Mouse (Mus musculus): ENCODE measurements around the gene Npepl1. TPM values are rescaled to one million over a fixed set of nuclear protein-coding genes. Genes with fewer than 3 reads are reported as not detected.

Gene Npepl1
- polyA plus RNA-seq, 1 experiment from 2014 or later, result 35.0 TPM

- Histone ChIP-seq H3K36me3 (peaks cover 73% of the 10 kb centered on the region), H3K9me3 (no peaks in the 10 kb centered on the region), H3K4me1 (replicated peaks) (peaks cover 35% of the 10 kb centered on the region), H3K27ac (peak overlapping the region; percentile 9; the same call in 1 of the 2 replicates), H3K27me3 (ENCODE audit: insufficient read depth, poor library complexity, severe bottlenecking) (no peaks in the 10 kb centered on the region), H3K4me3 (no peak overlapping the region)
- DNase-seq (ENCODE audit: low spot score), result peak; percentile 29
- WGBS, result 72% methylated on average over 16 of the region's 16 CpGs
Measured at GRCm38 (mm10) chr2:174116929-174117328, 6.8 kb downstream of the Npepl1 start.

DNA sequence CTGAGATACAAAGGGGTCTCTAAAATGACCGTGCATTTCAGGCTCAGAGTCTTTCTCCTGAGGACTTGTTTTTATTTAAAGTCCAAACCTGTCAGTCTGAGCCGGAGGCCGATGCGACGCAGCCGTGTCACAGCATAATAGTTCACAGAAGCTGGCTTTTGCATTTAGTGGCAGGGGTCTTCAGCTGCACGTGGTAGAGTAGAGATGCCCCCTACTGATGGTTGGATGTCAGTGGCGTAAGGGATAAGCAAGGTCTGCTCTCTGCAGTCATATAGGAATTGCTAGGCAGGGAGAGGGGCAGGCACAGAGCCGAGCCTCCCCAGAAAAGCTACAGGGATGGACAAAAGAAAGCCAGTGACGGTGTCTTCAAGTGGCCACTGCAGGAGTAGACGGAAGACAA lies 8.0 kb downstream of the Npepl1 start:
- DNase-seq (ENCODE audit: low spot score), result peak; percentile 36
- no peak overlapping the region for H3K4me3 ChIP-seq
- no peaks in the 10 kb centered on the region for H3K27me3 ChIP-seq (ENCODE audit: insufficient read depth, poor library complexity, severe bottlenecking)
- H3K4me1 ChIP-seq (replicated peaks), result peaks cover 26% of the 10 kb centered on the region
- peaks cover 83% of the 10 kb centered on the region for H3K36me3 ChIP-seq
- H3K9me3 ChIP-seq, result no peaks in the 10 kb centered on the region
- WGBS, result 61% methylated on average over 11 of the region's 11 CpGs
- peak overlapping the region; percentile 31; the same call in 1 of the 2 replicates for H3K27ac ChIP-seq

- DNase-seq (ENCODE audit: low spot score), result peak; percentile 1
- peaks cover 84% of the 10 kb centered on the region for H3K36me3 ChIP-seq
- H3K27ac ChIP-seq, result no peak overlapping the region; the same call in 1 of the 2 replicates
- no peaks in the 10 kb centered on the region for H3K27me3 ChIP-seq (ENCODE audit: insufficient read depth, poor library complexity, severe bottlenecking)
- WGBS, result 93% methylated on average over 11 of the region's 11 CpGs
- H3K4me1 ChIP-seq (replicated peaks), result peaks cover 27% of the 10 kb centered on the region
- H3K4me3 ChIP-seq, result no peak overlapping the region
- H3K9me3 ChIP-seq, result peaks cover 5% of the 10 kb centered on the region
Measured at GRCm38 (mm10) chr2:174119259-174119658, 9.1 kb downstream of the Npepl1 start.

DNA sequence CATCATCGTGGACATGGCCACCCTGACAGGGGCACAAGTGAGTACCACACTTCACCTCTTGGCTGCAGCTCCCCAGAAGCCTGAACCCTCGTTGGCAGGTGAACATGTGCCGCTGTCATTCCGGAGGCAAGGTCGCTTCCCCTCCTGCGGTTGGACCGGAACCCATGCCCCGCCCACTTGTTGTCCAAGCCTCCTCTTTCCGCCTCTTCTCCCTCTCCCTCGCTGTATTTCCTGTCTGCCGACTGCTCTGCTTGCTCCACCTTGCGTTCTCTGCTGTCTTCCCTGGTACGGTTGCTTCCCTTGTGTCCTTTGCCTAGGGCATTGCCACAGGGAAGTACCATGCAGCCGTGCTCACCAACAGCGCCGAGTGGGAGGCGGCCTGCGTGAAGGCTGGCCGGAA lies 10.5 kb downstream of the Npepl1 start:
- Histone ChIP-seq H3K27ac (no peak overlapping the region), H3K9me3 (peaks cover 17% of the 10 kb centered on the region), H3K27me3 (ENCODE audit: insufficient read depth, poor library complexity, severe bottlenecking) (no peaks in the 10 kb centered on the region), H3K4me1 (replicated peaks) (peaks cover 27% of the 10 kb centered on the region), H3K36me3 (peaks cover 81% of the 10 kb centered on the region), H3K4me3 (no peak overlapping the region)
- peak; percentile 1 for DNase-seq (ENCODE audit: low spot score)
- WGBS, result 93% methylated on average over 19 of the region's 19 CpGs

DNA sequence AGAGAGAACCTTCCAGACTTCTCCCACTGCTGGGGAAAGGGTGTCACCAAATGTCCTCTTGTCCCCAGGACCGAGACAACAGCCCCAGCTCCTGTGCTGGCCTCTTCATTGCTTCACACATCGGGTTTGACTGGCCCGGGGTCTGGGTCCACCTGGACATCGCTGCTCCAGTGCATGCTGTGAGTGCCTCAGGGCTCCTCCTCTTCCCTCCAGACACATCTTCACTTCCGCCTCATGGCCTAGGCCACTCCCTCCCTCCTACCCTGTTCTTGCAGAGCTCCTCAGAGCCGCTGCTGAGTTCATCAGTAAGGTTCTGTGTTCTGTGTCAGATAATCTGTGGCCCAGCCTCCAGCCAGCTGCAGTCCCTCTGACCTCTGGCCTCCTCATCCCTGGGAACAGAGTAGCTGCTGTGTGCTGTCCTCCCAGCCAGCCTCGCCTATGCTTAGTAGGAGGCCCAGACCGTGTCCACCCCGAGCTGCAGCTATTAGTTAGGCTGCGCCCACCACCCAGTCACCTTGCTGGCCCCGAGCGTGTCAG lies 11.3 kb downstream of the Npepl1 start:
- Histone ChIP-seq H3K9me3 (peaks cover 17% of the 10 kb centered on the region), H3K27me3 (ENCODE audit: insufficient read depth, poor library complexity, severe bottlenecking) (no peaks in the 10 kb centered on the region), H3K4me3 (no peak overlapping the region), H3K27ac (peak overlapping the region; percentile 3; the same call in 1 of the 2 replicates), H3K4me1 (replicated peaks) (peaks cover 31% of the 10 kb centered on the region), H3K36me3 (peaks cover 77% of the 10 kb centered on the region)
- 75% methylated on average over 12 of the region's 12 CpGs for WGBS
- peak; percentile 24 for DNase-seq (ENCODE audit: low spot score)

DNA sequence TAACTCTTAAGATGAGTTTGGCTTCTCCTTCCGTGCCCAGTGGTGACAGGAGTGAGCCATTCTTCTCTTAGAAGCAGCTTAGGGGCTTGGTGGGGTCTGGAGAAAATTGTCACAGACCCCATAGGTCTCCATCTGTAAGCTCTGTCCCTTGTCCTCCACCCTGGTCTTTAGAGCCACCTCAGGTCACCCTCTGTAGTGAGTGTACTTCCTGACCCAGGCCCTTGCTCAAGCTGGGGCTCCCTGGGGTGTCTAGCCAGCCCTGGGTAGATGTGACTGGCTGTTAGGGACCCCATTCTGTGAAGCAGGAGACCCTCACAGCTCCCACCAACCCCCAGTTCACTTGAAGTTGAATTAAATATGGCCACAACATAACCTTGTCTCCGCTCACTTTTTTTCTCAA lies 12.2 kb downstream of the Npepl1 start:
- DNase-seq (ENCODE audit: low spot score), result peak; percentile 1
- H3K27me3 ChIP-seq (ENCODE audit: insufficient read depth, poor library complexity, severe bottlenecking), result no peaks in the 10 kb centered on the region
- H3K27ac ChIP-seq, result no peak overlapping the region
- peaks cover 17% of the 10 kb centered on the region for H3K9me3 ChIP-seq
- no peak overlapping the region for H3K4me3 ChIP-seq
- peaks cover 70% of the 10 kb centered on the region for H3K36me3 ChIP-seq
- H3K4me1 ChIP-seq (replicated peaks), result peaks cover 31% of the 10 kb centered on the region
- WGBS, result 91% methylated on average over 2 of the region's 2 CpGs

DNA sequence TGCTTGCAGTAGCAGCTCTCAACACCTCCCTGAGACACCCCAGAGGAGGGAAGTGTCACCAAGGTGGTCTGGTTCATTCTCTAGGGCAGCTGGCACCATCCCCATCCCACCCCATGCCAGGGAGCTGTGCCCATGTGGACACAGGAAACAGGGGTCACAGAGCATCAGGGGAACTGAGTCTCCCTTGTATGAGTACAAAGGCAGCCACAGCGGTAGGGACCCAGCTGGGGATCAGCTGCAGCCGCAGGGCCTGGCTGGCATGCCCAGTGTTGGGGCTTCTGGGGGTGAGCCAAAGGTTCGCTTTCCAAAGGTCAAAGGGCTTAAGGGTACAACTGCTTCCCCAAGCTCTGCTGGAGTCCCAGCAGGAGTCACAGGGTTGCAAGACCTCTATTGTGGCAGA lies 13.6 kb downstream of the Npepl1 start:
- Histone ChIP-seq H3K4me3 (no peak overlapping the region), H3K27ac (no peak overlapping the region), H3K4me1 (replicated peaks) (peaks cover 28% of the 10 kb centered on the region), H3K27me3 (ENCODE audit: insufficient read depth, poor library complexity, severe bottlenecking) (no peaks in the 10 kb centered on the region), H3K9me3 (peaks cover 17% of the 10 kb centered on the region), H3K36me3 (peaks cover 65% of the 10 kb centered on the region)
- WGBS, result 46% methylated on average over 3 of the region's 3 CpGs
- DNase-seq (ENCODE audit: low spot score), result peak; percentile 2

DNA sequence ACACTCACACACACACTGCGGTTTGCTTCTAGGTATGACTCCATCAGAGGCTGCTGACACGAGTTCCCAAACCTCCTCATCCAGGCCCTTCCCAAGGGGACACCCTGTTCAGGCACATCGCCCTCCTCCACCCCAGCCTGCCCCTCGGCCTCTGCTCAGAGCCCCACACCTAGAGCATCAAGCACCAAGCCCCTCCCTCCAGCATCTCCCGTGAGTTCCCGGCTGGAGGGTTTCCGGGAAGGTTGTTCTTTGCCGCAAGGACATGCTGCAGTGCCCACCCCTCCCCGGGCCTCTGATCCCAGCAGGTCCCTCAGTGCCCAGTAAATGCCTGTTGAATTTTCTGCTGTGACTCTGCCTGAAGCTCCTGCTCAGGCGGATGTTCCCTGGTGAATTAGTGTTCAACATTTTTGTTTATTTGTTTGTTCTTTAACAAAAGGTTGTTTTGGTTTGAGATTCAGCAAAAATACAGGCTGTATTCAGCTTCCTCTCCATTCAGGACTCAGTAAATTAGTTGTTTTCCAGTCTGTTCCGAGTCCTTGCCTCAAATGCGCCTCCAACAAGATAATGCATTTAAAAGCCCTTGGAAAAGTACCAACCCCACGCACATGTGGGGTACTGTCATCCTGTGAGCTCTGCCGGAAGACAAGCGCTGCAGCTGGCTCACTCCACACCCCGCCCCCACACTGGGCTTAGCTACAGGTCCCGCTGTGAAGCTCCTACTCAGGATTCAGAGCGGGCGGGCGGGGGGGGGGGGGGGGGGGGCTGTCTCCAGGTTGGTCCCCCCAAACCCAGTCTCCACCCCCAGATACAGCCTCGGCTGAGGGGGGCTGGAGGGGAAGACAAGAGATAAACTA lies 16.6 kb downstream of the Npepl1 start:
- Histone ChIP-seq H3K36me3 (peaks cover 35% of the 10 kb centered on the region), H3K9me3 (peaks cover 17% of the 10 kb centered on the region), H3K27ac (peak overlapping the region; percentile 75), H3K4me1 (replicated peaks) (peaks cover 22% of the 10 kb centered on the region), H3K27me3 (ENCODE audit: insufficient read depth, poor library complexity, severe bottlenecking) (no peaks in the 10 kb centered on the region), H3K4me3 (peak overlapping the region; percentile 34)
- peak; percentile 66 for DNase-seq (ENCODE audit: low spot score)
- 9% methylated on average over 20 of the region's 21 CpGs for WGBS

GRCm38 (mm10) chr2:174127376-174127713 lies 17.2 kb downstream of the Npepl1 start:
- peaks cover 17% of the 10 kb centered on the region for H3K9me3 ChIP-seq
- peaks cover 29% of the 10 kb centered on the region for H3K36me3 ChIP-seq
- peak overlapping the region; percentile 69 for H3K27ac ChIP-seq
- peaks cover 22% of the 10 kb centered on the region for H3K4me1 ChIP-seq (replicated peaks)
- no peak for DNase-seq (ENCODE audit: low spot score)
- H3K27me3 ChIP-seq (ENCODE audit: insufficient read depth, poor library complexity, severe bottlenecking), result no peaks in the 10 kb centered on the region
- WGBS, result 18% methylated on average over 6 of the region's 6 CpGs
- H3K4me3 ChIP-seq, result peak overlapping the region; percentile 34

GRCm38 (mm10) chr2:174128926-174129325 lies 18.8 kb downstream of the Npepl1 start:
- Histone ChIP-seq H3K27me3 (ENCODE audit: insufficient read depth, poor library complexity, severe bottlenecking) (no peaks in the 10 kb centered on the region), H3K4me3 (no peak overlapping the region), H3K9me3 (peaks cover 16% of the 10 kb centered on the region), H3K27ac (no peak overlapping the region), H3K4me1 (replicated peaks) (peaks cover 18% of the 10 kb centered on the region), H3K36me3 (peaks cover 13% of the 10 kb centered on the region)
- WGBS, result 92% methylated on average over 6 of the region's 6 CpGs
- no peak for DNase-seq (ENCODE audit: low spot score)

GRCm38 (mm10) chr2:174130468-174131097 lies 20.4 kb downstream of the Npepl1 start:
- H3K27ac ChIP-seq, result no peak overlapping the region
- peaks cover 18% of the 10 kb centered on the region for H3K4me1 ChIP-seq (replicated peaks)
- H3K4me3 ChIP-seq, result no peak overlapping the region
- 83% methylated on average over 8 of the region's 8 CpGs for WGBS
- no peak for DNase-seq (ENCODE audit: low spot score)
- H3K36me3 ChIP-seq, result no peaks in the 10 kb centered on the region
- H3K27me3 ChIP-seq (ENCODE audit: insufficient read depth, poor library complexity, severe bottlenecking), result no peaks in the 10 kb centered on the region
- H3K9me3 ChIP-seq, result no peaks in the 10 kb centered on the region

DNA sequence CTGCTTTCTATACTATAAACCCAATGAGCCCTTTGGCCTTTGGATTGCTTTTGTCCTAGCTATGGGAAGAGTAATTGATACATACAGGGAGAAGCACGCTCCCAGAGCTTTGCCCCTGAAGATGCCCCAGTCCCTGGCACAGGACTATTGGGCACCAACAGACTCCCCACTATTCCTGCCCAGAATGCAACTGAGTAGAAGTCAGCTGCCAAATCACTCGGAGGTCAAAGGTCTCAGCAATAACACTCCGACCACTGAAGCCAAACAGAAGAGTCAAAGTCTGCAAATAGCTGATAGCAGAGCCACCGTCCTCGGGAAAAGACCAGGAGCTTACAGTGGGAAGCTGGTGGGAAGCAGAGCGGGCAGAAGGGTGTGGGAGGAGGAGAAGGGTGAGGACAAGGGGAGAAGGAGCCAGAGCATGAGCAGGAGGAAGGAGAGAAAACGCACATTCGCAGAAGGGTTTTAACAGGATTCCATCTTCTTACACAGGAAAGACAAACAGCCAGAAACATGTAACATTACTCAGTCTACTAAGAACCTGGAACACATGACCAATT lies 22.3 kb downstream of the Npepl1 start:
- peaks cover 4% of the 10 kb centered on the region for H3K4me1 ChIP-seq (replicated peaks)
- H3K9me3 ChIP-seq, result no peaks in the 10 kb centered on the region
- WGBS, result 82% methylated on average over 8 of the region's 8 CpGs
- no peaks in the 10 kb centered on the region for H3K27me3 ChIP-seq (ENCODE audit: insufficient read depth, poor library complexity, severe bottlenecking)
- no peaks in the 10 kb centered on the region for H3K36me3 ChIP-seq
- no peak overlapping the region for H3K4me3 ChIP-seq
- DNase-seq (ENCODE audit: low spot score), result no peak
- no peak overlapping the region for H3K27ac ChIP-seq

DNA sequence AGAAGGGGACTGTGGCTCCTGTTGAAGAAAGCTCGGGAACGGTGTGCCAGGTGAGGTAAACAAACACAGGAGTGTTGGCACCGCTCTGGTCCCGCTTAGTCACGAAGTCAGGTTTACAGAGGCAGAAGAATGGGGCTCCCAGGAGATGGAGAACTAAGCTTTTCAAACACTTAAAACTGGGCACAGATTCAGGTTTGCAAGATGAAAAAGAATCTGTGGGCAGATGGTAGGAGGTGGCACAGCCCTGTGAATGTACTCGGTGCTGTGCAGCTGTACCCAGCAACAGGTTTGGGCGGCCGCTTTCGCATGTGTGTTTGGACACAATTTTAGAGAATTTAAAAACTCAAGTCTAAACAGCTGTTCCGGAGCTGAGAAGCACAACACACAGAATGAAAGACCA lies 48.9 kb downstream of the Npepl1 start:
- Histone ChIP-seq H3K27ac (no peak overlapping the region), H3K27me3 (ENCODE audit: insufficient read depth, poor library complexity, severe bottlenecking) (no peaks in the 10 kb centered on the region), H3K36me3 (no peaks in the 10 kb centered on the region), H3K4me1 (replicated peaks) (no peaks in the 10 kb centered on the region), H3K9me3 (no peaks in the 10 kb centered on the region), H3K4me3 (no peak overlapping the region)
- WGBS, result 90% methylated on average over 10 of the region's 10 CpGs
- DNase-seq (ENCODE audit: low spot score), result no peak

Data from hindbrain, embryonic 10.5 days (tissue).